Mouse (Mus musculus) cerebellum, adult 18-20 months (tissue): ENCODE data around the gene Vwa2.

ENCODE experiments used
- DNase-seq, 2 experiments: peaks; one replicate each; pipeline ENCODE4 v3.0.0; 2021

Vwa2 gene

DNA sequence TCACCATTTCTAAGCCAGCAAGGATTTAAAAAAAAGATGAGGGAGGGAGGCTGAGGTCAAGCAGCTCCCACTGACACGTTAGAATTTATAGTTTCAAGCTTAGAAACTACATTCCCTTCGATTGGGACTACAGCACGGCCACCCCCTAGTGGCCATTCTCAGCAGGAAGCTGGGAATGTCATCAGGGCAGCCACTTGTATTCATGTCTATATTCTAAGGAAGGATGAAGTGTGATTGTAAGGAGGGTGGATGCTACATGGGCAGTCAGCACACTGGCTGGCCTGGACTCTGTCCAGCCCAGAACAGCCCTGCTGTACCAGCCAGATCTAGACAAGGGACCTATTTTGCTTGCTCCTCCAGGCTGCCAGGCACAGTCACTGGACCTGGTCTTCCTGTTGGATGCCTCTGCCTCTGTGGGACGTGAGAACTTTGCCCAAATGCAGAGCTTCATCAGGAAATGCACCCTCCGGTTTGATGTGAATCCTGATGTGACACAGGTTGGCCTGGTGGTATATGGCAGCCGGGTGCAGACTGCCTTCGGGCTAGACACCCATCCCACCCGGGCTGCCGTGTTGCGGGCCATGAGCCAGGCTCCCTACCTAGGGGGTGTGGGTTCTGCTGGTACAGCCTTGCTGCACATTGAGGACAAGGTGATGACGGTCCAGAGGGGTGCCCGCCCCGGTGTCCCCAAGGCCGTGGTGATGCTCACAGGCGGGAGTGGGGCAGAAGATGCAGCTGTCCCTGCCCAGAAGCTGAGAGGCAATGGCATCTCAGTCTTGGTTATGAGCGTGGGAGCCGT is 34.6 kb downstream of the Vwa2 start:
- DNase-seq = peak; percentile 29 to 38

DNA sequence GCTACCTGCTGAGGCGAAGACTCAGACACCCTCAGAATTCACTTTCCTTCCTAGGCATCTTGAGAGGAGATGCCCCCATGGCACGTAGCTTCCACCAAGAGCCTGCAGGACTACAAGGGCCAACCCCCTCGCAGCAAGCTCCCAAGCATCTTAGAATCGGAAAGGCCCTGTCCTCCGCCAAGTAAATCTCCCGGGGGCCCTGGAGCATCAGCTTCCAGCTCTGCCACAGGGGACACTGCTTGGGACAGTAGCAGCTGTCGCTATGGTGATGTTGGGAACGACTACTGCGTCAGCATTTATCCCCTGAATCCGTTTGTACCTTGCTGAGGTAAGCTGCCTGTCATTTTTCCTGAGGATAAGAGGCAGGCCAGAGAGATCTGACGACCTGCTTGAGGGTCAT is 36.5 kb downstream of the Vwa2 start:
- DNase-seq = no peak

DNA sequence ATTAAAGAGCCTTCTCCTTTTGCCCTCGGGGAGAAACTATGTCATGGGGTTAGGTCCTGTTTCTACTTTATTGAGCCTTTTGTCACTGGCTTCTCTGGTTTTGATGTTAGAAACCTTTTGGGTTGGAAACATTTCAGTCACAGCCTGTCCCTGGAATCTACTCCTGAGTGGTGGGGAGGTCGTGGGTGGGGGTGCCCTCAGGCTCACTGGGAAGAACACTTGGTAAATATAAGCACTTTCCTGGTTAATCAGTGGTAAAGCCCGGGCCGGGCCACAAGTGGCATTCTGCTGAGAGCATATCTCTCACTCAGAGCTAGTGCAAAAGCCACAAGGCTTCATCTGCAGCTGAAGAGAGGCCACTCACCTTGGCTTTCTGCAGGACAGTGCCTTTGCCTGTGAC is 39.7 kb downstream of the Vwa2 start:
- no peak for DNase-seq

DNA sequence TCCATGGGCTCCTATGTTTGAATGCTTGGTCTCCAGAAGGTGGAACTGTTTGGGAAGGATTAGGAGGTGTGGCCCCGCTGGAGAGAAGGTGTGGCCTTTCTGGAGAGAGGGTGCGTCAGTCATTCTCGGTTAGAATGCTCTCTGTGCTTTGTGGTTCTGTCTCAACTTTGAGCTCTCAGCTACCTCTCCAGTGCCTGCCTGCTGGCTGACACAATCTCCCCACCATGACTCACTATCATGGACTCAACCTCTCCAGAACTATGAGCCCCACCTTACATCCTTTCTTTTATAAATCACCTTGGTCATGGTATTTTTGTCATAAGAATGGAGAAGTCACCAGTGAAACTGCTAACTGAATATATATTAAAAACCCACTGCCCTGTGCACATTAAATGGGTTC is 40.6 kb downstream of the Vwa2 start:
- no peak for DNase-seq

DNA sequence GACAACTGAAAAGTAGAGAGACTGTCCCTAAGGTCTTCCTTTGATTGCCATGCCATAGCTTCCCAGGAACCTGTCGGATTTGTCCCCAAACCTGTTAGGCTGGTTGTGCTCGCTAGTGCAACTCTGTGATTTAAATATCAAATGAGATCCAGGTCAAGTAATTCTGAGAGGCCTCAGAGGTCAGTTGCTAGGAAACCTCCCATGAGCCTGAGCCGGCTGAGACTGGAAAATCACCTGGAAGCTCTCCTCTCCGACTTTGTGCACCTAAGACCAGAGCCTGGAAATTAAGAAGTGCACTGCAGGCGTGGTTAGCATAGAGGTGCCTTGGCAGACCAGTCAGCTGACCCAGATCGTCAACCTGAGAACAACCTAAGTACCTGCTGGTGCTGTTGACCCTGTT is 41.0 kb downstream of the Vwa2 start:
- no peak for DNase-seq

DNA sequence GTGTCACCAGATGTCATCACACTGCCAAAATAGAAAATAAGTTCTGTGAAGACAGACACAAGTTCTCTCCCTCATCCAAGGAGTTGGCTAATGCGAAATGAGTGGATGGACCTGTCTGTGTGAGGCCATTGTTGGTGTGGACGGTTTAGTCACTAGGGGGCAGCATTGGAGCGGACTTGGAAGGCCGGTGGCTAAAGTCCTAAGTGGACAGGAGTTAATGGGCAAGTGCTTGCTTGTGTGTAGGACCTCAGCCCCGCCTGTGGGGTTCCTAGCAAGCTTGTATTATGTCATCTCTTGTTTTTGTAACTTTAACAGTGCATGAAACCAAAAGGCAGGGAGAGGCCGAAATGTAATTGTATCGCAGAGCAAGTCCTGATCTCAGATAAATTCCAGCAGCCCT is 45.6 kb downstream of the Vwa2 start:
- DNase-seq = peak; percentile 92 to 94

DNA sequence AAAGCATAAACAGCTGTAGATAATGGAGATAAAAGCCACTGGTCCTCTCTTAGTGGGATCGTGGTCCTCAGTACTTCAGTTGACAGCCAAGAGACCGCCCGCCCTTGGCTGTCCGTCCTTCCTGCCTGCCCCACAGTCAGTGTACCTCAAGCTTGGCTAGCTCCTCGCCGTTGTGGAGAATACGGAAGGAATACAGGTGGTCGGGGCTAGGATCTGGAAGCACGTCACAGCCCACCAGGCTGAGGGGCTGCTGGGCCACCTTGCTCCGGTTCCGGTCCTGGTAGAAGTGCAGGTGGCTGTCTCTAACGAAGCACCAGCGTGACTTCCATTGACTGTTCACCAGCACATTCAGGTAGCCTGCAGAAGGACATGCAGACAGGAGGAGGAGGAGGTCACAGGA is 46.2 kb downstream of the Vwa2 start:
- DNase-seq = no peak

DNA sequence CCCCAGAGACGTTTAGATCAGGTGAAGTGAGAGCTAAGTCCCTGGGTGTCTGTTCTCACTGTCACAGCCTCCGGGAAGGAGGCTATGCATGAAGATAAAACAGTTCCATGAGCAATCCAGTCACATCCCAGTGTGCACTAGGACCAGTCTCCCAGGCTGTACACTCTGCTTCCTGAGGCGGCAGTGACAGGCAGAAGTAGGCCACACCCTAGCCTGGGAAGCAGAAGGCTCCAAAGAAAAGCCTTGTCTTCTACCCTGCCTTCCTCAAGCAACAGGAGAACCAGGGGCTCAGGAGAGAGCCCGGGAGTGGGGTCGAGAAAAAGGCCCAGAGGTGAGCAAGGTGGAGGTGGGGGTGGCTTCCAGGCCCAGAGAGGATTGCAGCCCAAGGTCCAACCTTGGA is 47.7 kb downstream of the Vwa2 start:
- DNase-seq = no peak

DNA sequence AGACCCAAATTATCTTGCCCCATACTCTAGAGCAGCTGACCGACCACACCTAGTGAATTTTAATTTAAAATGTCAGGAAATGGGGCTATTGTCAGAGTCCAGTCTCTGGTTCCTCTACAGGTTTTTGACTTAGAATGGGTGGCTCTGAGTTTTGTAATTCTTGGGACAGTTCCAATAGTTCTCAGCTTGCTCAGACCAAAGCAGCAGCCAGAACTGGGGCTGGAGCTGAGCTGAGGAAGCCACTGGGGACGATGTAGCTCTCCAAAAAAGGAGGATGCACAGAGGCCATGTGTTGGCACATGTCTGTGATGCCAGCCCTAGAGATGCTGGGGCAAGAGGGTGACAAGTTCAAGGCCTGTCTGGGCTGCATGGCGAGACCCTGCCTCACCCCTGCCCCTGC is 55.3 kb downstream of the Vwa2 start:
- no peak for DNase-seq

DNA sequence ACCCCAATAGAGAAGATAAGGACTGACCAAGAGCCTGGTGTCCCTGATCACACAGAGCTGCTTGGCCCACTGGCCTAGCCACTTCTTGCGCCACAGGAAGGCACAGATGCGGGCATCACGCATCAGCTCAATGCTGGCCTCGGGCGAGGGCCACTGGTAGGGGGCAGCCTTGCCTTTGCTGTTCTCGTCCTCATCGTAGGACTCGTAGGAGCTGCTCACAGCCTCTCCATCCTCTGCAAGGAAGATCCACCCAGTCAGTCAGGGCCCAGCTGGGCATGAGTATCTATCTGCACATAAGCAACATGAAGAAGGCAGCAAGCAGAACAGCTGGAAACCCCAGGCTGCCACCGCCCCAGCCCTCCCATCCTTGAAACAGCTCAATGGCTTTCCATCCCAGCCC is 56.0 kb downstream of the Vwa2 start:
- peak in 1 of 2 experiments; percentile 27 for DNase-seq

DNA sequence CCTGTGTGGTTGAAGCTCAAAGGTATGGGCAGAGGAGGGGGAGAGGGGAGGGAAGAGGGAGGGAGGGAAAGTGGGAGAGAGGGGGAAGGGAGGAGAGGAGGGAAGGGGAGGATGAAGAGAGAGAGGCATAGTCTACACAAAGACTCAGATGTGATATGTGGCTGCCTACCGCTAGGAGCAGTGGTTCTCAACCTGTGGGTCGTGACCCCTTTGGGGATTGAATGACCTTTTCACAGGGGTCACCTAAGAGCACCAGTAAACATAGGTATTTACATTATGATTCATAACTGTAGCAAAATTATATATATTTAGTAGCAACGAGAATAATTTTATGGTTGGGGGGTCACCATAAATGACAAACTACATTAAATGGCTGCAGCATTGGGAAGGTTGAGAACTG is 59.8 kb downstream of the Vwa2 start:
- no peak for DNase-seq

DNA sequence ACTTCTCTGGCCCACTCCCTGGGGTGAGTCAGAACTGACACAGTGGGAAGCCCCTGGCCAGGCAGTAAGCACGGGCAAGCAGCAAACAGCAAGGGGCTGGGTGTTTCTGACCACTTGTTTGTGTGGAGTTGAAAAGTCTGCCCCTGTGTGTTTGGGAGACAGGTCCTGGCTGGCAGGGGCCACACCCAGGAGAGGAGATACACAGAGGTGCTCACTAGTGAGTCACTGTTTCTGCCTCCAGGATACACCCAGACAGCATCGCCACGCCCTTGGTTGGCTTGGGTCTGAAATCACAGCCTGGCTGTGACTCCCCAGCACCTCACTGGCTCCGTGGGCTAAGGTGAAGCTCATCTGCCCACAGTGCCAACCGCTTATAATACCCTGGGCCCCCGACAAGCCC is 61.1 kb downstream of the Vwa2 start:
- peak in 1 of 2 experiments; percentile 22 for DNase-seq

DNA sequence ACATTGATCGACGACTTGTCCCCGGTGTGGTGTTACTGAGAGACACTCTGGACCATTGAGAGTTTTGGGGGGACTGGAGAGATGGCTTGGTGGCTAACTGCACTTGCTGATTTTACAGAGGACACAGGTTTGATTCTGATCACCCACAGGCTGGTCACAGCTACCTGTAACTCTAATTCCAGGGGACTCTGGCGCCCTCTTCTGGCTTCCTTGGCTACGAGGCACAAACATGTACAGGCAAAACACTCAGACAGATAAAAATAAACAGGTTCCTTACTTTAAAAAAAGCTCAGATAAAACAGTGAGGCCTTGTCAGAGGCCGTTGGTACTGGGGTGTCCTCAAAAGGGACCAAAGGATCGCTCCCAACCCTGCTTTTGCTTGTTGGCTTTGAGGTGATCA is 61.7 kb downstream of the Vwa2 start:
- DNase-seq = peak in 1 of 2 experiments; percentile 46

DNA sequence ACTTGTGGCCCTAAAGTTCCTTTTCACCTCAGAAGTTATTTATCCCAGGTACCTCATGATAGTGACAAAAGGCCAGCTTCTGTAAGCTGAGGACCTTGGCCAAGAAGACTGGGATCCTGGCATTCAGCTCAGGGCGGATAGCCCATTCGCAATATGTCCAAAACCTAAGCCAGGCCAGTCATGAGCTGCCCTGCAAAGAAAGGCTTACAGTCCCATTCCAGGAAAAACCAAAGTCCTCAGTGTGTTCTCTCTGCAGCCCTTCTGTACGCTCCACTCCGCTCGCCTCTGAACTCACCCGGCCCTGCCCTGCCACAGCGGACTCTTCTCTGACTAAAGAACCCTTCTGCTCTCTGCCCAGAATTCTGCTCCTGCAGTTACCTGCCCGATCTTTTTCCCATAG is 62.2 kb downstream of the Vwa2 start:
- peak; percentile 55 to 68 for DNase-seq

DNA sequence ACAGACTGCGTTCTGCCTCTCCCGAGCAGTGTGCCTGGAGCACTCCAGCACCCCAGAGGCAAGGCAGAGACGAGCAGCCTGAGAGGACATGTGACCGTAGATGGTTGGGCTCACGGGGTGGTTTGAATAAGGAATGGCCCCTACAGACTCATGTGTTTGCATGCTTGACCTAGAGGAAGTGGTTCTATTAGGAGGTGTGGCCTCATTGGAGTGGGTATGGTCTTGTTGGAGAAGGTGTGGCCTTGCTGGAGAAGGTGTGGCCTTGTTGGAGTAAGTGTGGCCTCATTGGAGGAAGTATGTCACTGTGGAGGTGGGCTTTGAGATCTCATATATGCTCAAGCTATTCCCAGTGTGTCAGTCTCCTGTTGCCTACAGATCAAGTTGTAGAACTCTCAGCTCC is 63.9 kb downstream of the Vwa2 start:
- DNase-seq = no peak

DNA sequence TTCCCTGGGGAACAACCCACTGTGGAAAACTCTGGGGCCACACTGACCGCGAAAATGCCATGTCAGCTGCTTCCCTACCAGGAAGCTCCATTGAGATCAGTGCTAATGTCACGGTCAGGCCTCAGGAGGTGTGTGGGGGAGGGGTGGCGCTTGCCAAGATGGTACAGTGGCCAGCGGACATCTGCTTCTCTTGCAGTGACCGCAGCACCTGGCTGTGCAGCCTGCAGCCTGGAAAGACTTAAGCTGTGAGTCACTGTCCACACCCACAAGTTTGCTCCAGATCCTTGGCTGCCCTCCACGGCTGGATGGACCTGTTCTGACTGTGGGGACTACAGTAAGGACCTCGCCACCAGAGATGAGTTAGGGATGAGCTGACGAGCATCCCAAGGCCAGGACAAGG is 65.8 kb downstream of the Vwa2 start:
- peak; percentile 38 to 50 for DNase-seq

DNA sequence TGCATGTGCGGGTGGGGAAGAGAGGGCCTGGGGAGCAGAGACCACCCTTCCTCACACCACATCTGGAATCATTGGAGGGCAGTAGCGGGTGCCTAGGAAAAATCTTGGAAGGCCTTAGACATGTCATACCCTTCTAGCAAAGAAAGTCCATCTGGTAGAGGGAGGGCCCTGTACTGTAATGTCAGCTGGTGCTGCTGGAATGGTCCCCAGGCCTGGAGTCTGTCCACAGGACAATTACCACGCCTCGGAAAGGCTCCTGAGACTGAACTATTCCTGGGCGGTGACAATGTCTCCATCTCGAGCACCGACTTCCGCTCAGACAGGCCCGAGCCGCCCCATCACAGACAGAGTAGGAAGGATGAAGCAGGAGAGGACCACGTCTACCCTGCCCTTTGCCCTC is 66.5 kb downstream of the Vwa2 start:
- peak; percentile 71 to 78 for DNase-seq

DNA sequence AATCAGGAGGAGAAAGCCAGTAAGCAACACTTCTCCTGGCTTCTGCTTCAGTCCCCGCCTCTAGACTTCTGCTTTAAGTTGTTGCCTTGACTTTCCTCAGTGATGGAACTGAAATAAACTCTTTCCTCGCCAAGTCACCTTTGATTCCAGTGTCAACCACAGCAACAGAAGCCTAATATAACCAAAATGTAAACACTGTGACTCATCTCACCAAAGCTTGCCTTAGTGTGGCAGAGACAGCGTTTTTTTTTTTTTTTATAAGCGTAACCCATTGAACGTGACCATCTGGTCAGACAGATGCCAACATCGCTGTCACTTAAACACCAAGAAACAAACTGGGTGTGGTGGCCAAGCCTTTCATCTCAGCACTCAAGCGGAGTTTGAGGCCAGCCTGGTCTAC is 68.2 kb downstream of the Vwa2 start:
- no peak for DNase-seq

DNA sequence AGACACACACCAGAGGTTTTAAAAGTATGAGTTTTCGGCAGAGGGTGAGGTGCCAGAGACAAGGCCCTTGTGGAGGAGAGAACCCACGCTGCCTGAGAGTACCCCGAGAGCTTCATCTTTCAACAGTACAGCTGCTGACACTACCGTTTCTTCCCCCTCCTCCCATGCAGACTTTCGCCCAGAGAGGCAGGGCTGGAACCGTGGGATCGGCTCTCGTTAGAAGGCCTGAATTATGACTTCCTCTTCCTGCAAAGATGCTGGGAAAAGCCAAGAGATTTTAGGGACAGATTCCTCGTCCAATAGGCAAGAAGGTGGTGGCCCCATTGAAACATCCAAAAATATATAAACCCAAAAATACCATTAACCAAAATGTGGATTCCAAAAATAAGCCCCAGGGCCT is 70.2 kb downstream of the Vwa2 start:
- no peak for DNase-seq

DNA sequence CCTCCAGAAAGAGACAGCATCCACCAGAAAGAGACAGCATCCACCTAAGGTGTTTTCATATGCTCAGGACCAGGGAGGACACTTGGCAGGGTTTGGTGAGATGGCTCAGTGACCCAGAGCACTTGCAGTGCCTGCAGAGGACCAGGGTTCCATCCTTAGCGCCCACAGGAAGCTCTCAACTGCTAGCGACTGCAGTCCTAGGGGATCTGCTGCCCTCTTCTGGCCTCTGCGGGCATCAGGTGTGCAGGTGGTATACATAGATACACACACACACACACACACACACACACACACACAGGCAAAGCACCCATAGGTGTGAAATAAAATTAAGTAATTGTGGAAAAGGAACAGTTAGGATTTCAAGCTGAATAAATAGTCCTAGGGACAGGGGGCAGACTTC is 70.8 kb downstream of the Vwa2 start:
- DNase-seq = peak in 1 of 2 experiments; percentile 32

DNA sequence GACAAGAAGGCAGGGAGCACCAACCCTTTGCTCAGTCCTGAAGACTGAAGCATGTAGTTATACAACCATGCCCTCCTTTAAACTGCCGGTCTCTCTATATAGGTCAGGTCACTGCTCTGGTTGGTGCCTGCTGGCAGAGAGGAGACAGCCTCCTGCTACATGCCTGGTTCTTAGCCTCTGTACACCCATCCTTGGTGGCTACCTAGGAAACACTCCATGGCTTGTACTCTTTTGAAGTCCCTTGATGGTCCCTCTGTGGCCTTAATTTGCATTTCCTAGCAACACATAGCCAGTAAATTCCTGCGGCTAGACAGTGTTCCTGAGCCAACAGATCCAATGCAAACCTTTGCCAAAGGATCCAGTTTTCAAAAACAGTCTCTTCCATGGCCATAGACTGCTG is 71.6 kb downstream of the Vwa2 start:
- DNase-seq = peak in 1 of 2 experiments; percentile 35

DNA sequence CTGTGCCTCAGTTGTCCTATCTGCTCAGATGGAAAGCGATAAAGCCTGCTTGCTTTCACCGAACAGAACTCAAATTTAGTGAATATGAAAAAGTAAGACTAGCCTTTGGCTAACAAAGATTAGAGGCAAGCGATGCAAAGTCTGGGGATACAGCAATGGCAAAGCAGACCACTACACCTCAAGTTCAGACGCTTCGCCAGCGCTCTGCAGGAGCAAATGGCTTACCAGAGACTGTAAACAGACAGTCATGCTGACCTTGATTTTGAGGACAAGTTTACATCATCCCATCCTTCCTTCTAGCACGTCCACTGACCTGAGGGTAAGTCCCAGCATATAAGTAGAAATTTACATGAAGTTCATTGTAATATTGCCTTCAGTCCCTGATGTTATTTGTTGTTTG is 72.2 kb downstream of the Vwa2 start:
- peak; percentile 29 to 37 for DNase-seq

DNA sequence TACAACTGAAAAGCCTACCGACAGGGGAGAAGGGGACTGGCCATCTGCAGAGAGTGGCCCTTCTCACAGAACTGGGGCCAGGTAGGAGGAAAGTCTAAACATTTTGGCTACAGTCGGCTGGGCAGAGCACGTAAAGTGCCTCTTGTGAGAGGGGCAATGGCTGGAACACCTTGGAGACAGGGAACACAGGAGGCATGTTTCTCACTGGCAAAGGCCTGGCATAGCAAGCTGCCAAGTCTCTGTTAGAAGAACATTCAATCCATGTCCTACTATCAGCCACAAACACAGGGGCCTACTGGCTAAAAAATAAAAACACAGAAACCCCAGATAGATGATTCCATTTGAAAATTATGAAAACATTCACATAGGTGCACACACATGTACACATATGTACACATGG is 72.7 kb downstream of the Vwa2 start:
- DNase-seq = peak in 1 of 2 experiments; percentile 48

DNA sequence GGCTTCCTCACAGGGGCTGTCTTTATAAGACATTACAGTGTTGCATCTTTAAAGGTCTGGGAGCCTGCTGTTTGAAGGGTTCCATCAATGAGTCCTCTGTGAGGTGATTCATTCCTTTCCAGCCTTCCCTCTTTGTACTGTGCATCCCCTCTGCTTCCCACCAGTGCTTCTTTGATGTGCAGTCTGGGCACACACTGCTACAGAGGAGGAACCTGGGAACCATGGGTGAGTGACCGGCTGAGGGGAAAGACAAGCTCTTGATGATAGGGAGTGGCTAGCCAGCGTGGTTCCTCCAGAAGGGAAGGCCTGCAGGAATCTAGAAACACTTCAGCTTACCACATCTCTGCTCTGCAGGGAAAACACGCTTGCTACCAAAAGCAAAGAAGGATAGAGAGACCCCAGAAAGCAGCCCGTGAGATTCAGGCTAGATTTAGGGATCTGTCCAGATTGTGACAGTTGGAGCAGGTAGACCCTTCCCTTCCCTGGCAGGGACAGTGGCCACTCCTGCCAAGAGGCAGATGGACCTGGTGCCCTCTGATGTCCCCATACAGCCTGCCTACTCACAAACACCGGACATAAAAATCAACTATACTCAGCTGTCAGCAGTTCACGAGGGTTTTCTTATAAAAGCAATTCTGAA is 74.0 kb downstream of the Vwa2 start:
- peak; percentile 70 to 71 for DNase-seq

DNA sequence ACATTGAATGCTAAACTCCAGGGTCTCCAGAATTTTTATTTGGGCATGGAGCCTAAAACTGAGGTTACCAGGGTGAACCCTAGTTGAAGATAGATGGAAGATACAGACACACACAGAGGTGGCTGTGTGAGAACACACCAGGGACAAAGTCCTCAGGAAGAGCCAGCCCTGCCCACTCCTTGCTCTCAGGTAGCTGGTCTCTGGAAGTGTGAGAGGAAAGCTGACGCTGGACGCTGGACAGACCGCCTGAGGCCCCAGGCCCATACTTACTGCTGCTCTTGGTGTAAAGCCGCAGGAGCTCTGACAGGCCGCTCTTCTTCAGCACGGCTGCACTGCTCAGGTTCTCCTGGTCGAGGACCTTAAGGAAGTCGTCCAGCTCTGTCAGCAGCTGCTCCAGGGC is 75.8 kb downstream of the Vwa2 start:
- no peak for DNase-seq
